Comparison of ENCODE assay signal across 24 mouse cellular contexts in the genomic region with DNA sequence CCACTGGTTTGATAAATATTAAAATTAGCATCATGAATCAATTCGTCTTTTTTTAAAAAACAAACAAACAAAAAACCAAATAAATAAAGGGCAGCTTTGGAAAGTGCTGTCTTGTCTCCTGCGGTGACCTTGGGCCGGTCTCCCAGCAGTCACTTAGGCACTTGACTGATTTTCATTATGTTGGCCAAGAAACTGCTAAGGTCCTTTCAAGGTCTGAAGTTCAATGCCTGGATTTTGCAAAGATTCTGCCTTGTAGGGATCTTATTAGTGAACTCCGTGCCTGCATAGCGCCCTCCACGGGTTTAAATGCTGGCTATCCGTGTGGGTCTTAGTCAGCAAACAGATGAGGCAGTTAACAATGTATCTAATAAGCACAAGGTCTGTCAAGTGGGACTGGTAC. TPM values are rescaled to one million over a fixed set of nuclear protein-coding genes. Genes with fewer than 3 reads are reported as not detected.
A peak's percentile ranks its signal among the peaks of the same experiment; 100 is the strongest.
DNase-seq lines count a peak whose midpoint lies in the region; ATAC-seq and TF ChIP-seq lines count a peak whose summit lies in the region.
"Had no signal": no experiment of that assay in that cellular context is flagged by ENCODE, and none has a peak within 500 bp of the region (broad histone marks: within the 10 kb centered on the region; RNA-seq: fewer than 3 reads in every experiment).

No protein-coding gene starts in this region.

- ATAC-seq in kidney, embryonic 15.5 days (replicated peaks; ENCODE audit: low FRiP score), result no peak
- ATAC-seq: lung, postnatal 0 days; midbrain, embryonic 16.5 days had no signal

- peaks cover 1% of the 10 kb centered on the region; the same call in 1 of the 2 replicates for H3K36me3 ChIP-seq in kidney, adult 2 months (ENCODE audit: control insufficient read depth, insufficient read depth, low read length)
- peaks cover 45% of the 10 kb centered on the region for H3K36me3 ChIP-seq in kidney, embryonic 15.5 days

- TF ChIP-seq POLR2A in kidney, adult 2 months (IDR thresholded peaks at IDR 0.05; ENCODE audit: low read depth, low read length), result no peak
- TF ChIP-seq POLR2A in brain, embryonic 14.5 days (IDR thresholded peaks at IDR 0.05; ENCODE audit: borderline replicate concordance, extremely low read depth, insufficient read depth, insufficient read length, poor library complexity, severe bottlenecking), result no peak
- no peak for TF ChIP-seq POLR2A in lung, adult 2 months (IDR thresholded peaks at IDR 0.05; ENCODE audit: borderline replicate concordance, extremely low read depth, low read depth, low read length)

- H3K27ac ChIP-seq in gastrocnemius, adult 2 months, result peak overlapping the region; percentile 77
- H3K27ac ChIP-seq in kidney, adult 2 months (ENCODE audit: insufficient read depth, low read depth, low read length), result no peak overlapping the region
- no peak overlapping the region for H3K27ac ChIP-seq in kidney, embryonic 15.5 days
- H3K27ac ChIP-seq in left cerebral cortex, adult 2 months, result no peak overlapping the region
- H3K27ac ChIP-seq: embryonic facial prominence, embryonic 13.5 days; heart, embryonic 15.5 days; kidney, postnatal 0 days; limb, embryonic 13.5 days; macrophage had no signal

- no peak for TF ChIP-seq CTCF in gastrocnemius, adult 2 months (IDR thresholded peaks at IDR 0.05)
- no peak; the same call in 1 of the 2 replicates for TF ChIP-seq CTCF in kidney, adult 2 months (conservative IDR thresholded peaks at IDR 0.05; ENCODE audit: insufficient read depth, insufficient read length, low read depth, low read length)
- no peak for TF ChIP-seq CTCF in brain, embryonic 14.5 days (IDR thresholded peaks at IDR 0.05; ENCODE audit: borderline replicate concordance, extremely low read depth, insufficient read depth, insufficient read length)
- TF ChIP-seq CTCF in left cerebral cortex, adult 2 months (IDR thresholded peaks at IDR 0.05), result no peak
- TF ChIP-seq CTCF in lung, adult 2 months (IDR thresholded peaks at IDR 0.05; ENCODE audit: insufficient read depth, low read length), result no peak

- 54% methylated on average over 7 of the region's 7 CpGs for WGBS in kidney, adult 2 months
- 89% methylated on average over 7 of the region's 7 CpGs for WGBS in kidney, embryonic 15.5 days
- 82% methylated on average over 7 of the region's 7 CpGs for WGBS in lung, adult 2 months

- no peak overlapping the region for H3K4me2 ChIP-seq in kidney, embryonic 15.5 days
- H3K4me2 ChIP-seq: embryonic facial prominence, embryonic 13.5 days; forebrain, embryonic 12.5 days; heart, embryonic 15.5 days; limb, embryonic 13.5 days; liver, embryonic 15.5 days had no signal

- H3K4me3 ChIP-seq in gastrocnemius, adult 2 months, result no peak overlapping the region
- H3K4me3 ChIP-seq in kidney, adult 2 months (ENCODE audit: insufficient read depth, low read depth, low read length), result no peak overlapping the region
- H3K4me3 ChIP-seq in kidney, embryonic 15.5 days (replicated peaks), result no peak overlapping the region
- H3K4me3 ChIP-seq in left cerebral cortex, adult 2 months, result no peak overlapping the region
- H3K4me3 ChIP-seq in lung, adult 2 months (replicated peaks; ENCODE audit: extremely low read depth, low read depth, low read length), result no peak overlapping the region
- H3K4me3 ChIP-seq: embryonic facial prominence, embryonic 13.5 days; erythroblast, embryonic 14.5 days; forebrain, embryonic 12.5 days; heart, embryonic 15.5 days; limb, embryonic 13.5 days; liver, embryonic 15.5 days had no signal

- no peak for DNase-seq in gastrocnemius, adult 2 months
- no peak for DNase-seq in gastrocnemius, postnatal 25 days
- DNase-seq in kidney, adult 2 months, result peak; percentile 89
- DNase-seq in brain, embryonic 14.5 days (ENCODE audit: low read depth), result peak; percentile 39
- DNase-seq in kidney, adult 9 months, result peak; percentile 91
- no peak for DNase-seq in left cerebral cortex, adult 2 months (ENCODE audit: extremely low spot score in 1 of 2, low spot score in 2 of 2)
- no peak for DNase-seq in lung, adult 2 months
- DNase-seq: B cell, adult 2 months; cerebellum, adult 2 months; cerebellum, postnatal 36 days; embryo, embryonic 11 days; heart, postnatal 36 days had no signal

- no peak overlapping the region for H3K9ac ChIP-seq in kidney, embryonic 15.5 days
- H3K9ac ChIP-seq: embryonic facial prominence, embryonic 13.5 days; forebrain, embryonic 12.5 days; heart, embryonic 15.5 days; limb, embryonic 13.5 days; liver, embryonic 15.5 days had no signal

- intact Hi-C loops in gastrocnemius, adult 2 months (cut with DNase I), result no loop called here
- intact Hi-C loops in left cerebral cortex, adult 2 months (cut with DNase I), result no loop called here

- H3K9me3 ChIP-seq in kidney, embryonic 15.5 days (replicated peaks), result no peaks in the 10 kb centered on the region
- H3K9me3 ChIP-seq: embryonic facial prominence, embryonic 13.5 days; forebrain, embryonic 12.5 days; heart, embryonic 15.5 days; limb, embryonic 13.5 days; liver, embryonic 15.5 days had no signal

- peaks cover 15% of the 10 kb centered on the region for H3K4me1 ChIP-seq in kidney, adult 2 months (ENCODE audit: control insufficient read depth, insufficient read depth, low read length)
- peaks cover 19% of the 10 kb centered on the region for H3K4me1 ChIP-seq in kidney, embryonic 15.5 days
- peaks cover 4% of the 10 kb centered on the region for H3K4me1 ChIP-seq in lung, adult 2 months (ENCODE audit: control insufficient read depth, insufficient read depth, low read length)
- H3K4me1 ChIP-seq: embryonic facial prominence, embryonic 13.5 days; forebrain, embryonic 12.5 days; limb, embryonic 13.5 days had no signal

- no peaks in the 10 kb centered on the region for H3K27me3 ChIP-seq in kidney, adult 2 months (replicated peaks; ENCODE audit: control insufficient read depth, insufficient read depth, low read length)
- H3K27me3 ChIP-seq in kidney, embryonic 15.5 days, result no peaks in the 10 kb centered on the region
- H3K27me3 ChIP-seq: CH12.LX; embryonic facial prominence, embryonic 13.5 days; forebrain, embryonic 12.5 days; heart, embryonic 15.5 days; limb, embryonic 13.5 days; liver, embryonic 15.5 days had no signal

RNA-seq across cellular contexts. Expression of a gene that starts 50.7 kb away (rescaled TPM):
- total RNA-seq in gastrocnemius, adult 2 months (2021), result 10 to 100 TPM; 30.2 to 31.9 TPM
- total RNA-seq in gastrocnemius, postnatal 25 days (2021), result 10 to 100 TPM; 23.7 to 31.7 TPM
- polyA plus RNA-seq in kidney, adult 2 months (2012; rRNA removed), result 17.5 and 18.6 TPM in 2 replicates
- 44.8 and 48.9 TPM in 2 replicates for polyA plus RNA-seq in kidney, embryonic 15.5 days (2015; fragmentation: Nextera tagmentation; extraction: Ambion mirVana)
- polyA plus RNA-seq in brain, embryonic 14.5 days (2012; rRNA removed), result 25.8 and 27.9 TPM in 2 replicates
- total RNA-seq in left cerebral cortex, adult 2 months (2021), result 10 to 100 TPM; 58.3 to 61.4 TPM
- polyA plus RNA-seq in lung, adult 2 months (2012; rRNA removed), result 15.9 and 17.0 TPM in 2 replicates

RNA-seq across cellular contexts. Expression of a gene that starts 50.7 kb away (rescaled TPM):
- total RNA-seq in gastrocnemius, adult 2 months (2021), result 10 to 100 TPM; 21.3 to 23.0 TPM
- 10 to 100 TPM; 15.1 to 17.9 TPM for total RNA-seq in gastrocnemius, postnatal 25 days (2021)
- 15.6 and 16.3 TPM in 2 replicates for polyA plus RNA-seq in kidney, adult 2 months (2012; rRNA removed)
- polyA plus RNA-seq in kidney, embryonic 15.5 days (2015; fragmentation: Nextera tagmentation; extraction: Ambion mirVana), result 28.1 and 29.8 TPM in 2 replicates
- 21.4 and 22.3 TPM in 2 replicates for polyA plus RNA-seq in brain, embryonic 14.5 days (2012; rRNA removed)
- 10 to 100 TPM; 20.6 to 22.7 TPM for total RNA-seq in left cerebral cortex, adult 2 months (2021)
- polyA plus RNA-seq in lung, adult 2 months (2012; rRNA removed), result 13.7 and 16.8 TPM in 2 replicates

Comparison
In these comparisons a context has a peak if more than half of its experiments do, and no peak if none do; other contexts are left out.
1. DNase-seq: peak in kidney, adult 2 months (single experiment), brain, embryonic 14.5 days (single experiment) and kidney, adult 9 months (single experiment); none in gastrocnemius, adult 2 months (single experiment), gastrocnemius, postnatal 25 days (single experiment), left cerebral cortex, adult 2 months (0 of 2) and lung, adult 2 months (single experiment).